Mouse (Mus musculus) heart, postnatal 36 days (tissue): Measurements from ENCODE around the gene Tmem164. TPM values are rescaled to one million over a fixed set of nuclear protein-coding genes. Genes with fewer than 3 reads are reported as not detected.
A peak's percentile ranks its signal among the peaks of the same experiment; 100 is the strongest.

Experiments
- DNase-seq, 2 experiments: peaks; one replicate each; pipeline ENCODE4 v3.0.0; 2021 to 2022
- intact Hi-C: fragments of 180-260 bp; cut with DNase I; formaldehyde crosslinking; loops from one replicate; pipeline ENCODE4 v1.15.1; 2025
- total RNA-seq, 2 experiments: library from RNA; stranded (reverse); gene quantifications; 2 replicates each; pipeline ENCODE4 v1.2.3; 2021

The Tmem164 gene
- total RNA-seq, 2 experiments from 2014 or later = 21.7 to 36.4 TPM

DNA sequence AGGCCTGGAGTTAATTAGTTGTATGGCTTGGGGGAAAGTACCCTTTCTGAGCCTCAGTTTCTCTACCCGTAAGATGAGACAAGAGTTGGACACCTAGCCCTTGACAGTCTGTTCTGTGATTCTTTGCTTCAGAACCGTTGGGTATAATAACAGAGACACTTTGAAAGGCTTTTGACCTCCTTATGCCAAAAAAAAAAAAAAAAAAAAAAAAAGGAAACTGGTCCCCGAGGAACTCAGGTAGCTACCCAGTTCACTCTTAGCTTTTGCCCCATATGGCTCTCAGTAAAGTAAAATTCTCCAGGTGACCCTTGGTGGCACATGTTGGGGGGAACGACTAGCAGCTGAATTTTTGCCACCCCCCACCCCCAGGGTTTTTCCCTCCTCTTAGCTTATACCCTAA lies 3.5 kb downstream of the Tmem164 start:
- intact Hi-C loops = loop anchor here (5.0 to 10.0 kb wide), 5 partner anchors 33 to 1732 kb away; partner anchors contain the start of gene Acsl4
- DNase-seq = no peak

- DNase-seq = no peak
- intact Hi-C loops = loop anchor here (10.0 kb wide), 1 partner anchor 131 kb away; no protein-coding TSS in a partner anchor
Measured at GRCm38 (mm10) chrX:142685676-142686075, 4.5 kb downstream of the Tmem164 start.

GRCm38 (mm10) chrX:142688509-142688908 lies 7.3 kb downstream of the Tmem164 start:
- intact Hi-C loops = loop anchor here (10.0 kb wide), 1 partner anchor 134 kb away; no protein-coding TSS in a partner anchor
- DNase-seq = no peak

DNA sequence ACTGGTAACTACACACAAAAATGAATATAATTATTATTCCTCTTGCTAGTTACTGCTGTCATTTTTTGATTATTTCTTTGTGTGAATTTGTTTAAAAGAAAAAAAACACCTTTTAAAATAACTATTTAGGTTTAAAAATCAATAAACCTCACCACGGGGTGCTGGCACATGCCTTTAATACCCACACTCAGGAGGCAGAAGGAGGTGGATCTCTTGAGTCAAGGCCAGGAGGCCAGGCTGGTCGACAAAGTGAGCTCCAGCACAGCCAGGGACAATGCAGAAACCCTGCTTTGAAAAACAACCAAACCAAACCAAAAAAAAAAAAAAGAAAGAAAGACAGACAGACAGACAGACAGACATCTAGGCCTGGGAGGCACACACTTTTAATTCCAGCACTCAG lies 12.1 kb downstream of the Tmem164 start:
- DNase-seq = no peak
- intact Hi-C loops = no loop called here

DNA sequence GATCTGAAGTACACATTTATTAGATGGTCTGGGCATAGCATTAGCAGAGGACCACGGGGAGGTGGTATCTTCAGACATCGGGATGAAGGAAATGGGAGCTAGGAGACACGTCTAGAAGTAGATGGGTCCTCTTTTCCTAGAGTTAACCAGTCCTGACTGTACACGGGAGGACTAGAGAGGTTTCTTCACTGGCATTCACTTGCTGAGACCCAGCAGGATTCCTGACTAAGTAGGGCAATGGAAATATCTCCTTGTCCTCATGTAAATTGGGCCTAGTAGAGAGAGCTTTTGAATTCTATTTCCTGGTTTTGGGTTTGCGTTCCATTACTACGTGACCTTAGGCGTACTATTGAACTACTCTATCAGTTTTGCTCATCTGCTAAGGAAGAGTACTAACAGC lies 13.1 kb downstream of the Tmem164 start:
- intact Hi-C loops = no loop called here
- no peak for DNase-seq

DNA sequence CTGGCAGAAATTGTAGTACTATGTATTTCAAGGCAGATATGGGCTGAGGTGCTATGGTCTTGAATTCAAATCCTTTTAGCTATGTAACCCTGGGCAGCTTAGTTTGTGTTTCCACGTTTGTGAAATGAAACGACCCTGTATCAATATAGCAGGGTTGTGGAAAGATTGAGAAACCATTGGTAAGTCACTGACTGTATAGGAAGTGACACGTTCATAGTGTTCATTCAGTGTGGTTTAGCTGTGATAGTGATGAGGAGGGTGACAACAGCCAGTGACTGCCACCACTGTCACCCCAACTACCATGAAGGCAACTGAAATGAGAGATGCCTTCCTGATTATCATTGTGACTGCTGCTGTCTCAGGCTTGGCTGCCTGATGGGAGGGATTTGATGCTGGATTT lies 13.7 kb downstream of the Tmem164 start:
- intact Hi-C loops = no loop called here
- no peak for DNase-seq

DNA sequence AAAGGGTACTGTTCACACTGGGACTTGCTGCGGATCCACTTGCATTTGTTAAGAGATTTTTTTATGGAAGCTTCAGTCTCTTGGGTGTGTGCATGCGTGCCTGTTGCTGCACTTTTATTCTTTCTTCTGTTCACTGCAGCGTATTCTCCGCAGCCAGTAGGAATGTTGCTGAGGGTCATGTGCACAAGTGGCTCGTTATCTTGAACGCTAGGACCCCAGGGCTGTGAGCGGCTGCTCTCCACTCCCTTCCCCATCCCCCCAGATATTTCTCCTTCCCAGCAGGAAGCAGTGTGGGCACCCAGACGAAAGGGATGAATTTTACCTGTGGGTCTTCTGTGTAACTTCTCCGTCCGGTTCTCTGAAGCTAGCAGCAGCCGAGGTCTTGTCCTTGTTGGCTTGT lies 15.6 kb downstream of the Tmem164 start:
- intact Hi-C loops = no loop called here
- DNase-seq = no peak

- DNase-seq = no peak
- intact Hi-C loops = no loop called here
Measured at GRCm38 (mm10) chrX:142697545-142698204, 16.5 kb downstream of the Tmem164 start.

- no peak for DNase-seq
- intact Hi-C loops = no loop called here
Measured at GRCm38 (mm10) chrX:142698212-142698611, 17.0 kb downstream of the Tmem164 start.

- intact Hi-C loops = no loop called here
- DNase-seq = no peak
Measured at GRCm38 (mm10) chrX:142702094-142702493, 20.9 kb downstream of the Tmem164 start.

- intact Hi-C loops = no loop called here
Measured at GRCm38 (mm10) chrX:142702566-142702965, 21.4 kb downstream of the Tmem164 start.

DNA sequence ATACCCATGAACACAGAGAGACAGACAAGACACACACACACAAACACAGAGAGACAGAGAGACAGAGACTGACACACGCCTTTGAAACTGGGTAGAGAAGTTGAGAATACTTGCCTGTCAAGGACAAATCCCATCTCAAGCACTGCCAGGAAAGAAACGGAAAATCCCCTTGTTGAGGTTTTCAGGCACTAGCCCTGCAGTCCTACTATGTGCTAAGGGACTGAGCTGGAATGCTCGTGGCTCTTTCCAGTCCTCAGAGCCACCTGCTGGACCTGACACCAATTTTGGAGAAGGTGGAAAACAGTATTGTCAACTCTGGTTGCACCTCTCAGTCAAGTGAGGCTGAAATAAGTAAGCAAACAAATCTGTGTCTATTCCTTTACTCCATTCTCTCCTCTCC lies 22.7 kb downstream of the Tmem164 start:
- intact Hi-C loops = no loop called here
- no peak for DNase-seq

More at GRCm38 (mm10) chrX:142702566-142702965, 21.4 kb downstream of the Tmem164 start:
- peak; percentile 16 to 24 for DNase-seq

GRCm38 (mm10) chrX:142708257-142708656 lies 27.1 kb downstream of the Tmem164 start:
- intact Hi-C loops = no loop called here
- DNase-seq = no peak

- intact Hi-C loops = loop anchor here (5.0 kb wide), 1 partner anchor 34 kb away; the partner anchor contains the start of gene Tmem164
Measured at GRCm38 (mm10) chrX:142716014-142716413, 34.8 kb downstream of the Tmem164 start.

DNA sequence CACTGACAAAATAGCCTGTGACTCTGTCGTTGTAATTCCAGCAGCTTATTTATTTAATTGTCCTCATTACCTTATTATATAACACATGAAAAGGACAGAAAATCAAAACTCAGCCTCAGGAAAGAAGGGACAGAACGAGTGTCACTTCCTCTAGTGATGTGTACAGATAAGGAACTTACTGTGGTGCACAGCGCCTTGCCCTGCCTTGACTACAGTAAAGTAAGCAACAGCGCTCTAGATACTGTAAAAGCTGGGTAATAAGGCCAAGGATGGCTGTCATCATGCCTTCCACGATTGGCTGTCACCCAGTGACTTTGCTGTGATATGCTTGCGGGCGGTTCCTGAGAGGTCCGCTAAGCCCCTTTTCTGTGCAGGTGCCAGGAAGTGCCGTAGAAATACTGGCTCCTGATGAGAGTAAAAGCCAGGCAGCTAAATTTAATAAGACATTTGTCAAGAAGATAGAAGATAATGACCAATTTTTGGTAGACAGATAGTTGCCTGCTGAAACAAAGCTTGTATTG lies 36.8 kb downstream of the Tmem164 start:
- no peak for DNase-seq
- intact Hi-C loops = loop anchor here (5.0 kb wide), 1 partner anchor 36 kb away; the partner anchor contains the start of gene Tmem164

More at GRCm38 (mm10) chrX:142716014-142716413, 34.8 kb downstream of the Tmem164 start:
- DNase-seq = no peak

GRCm38 (mm10) chrX:142718759-142719158 lies 37.6 kb downstream of the Tmem164 start:
- intact Hi-C loops = loop anchor here (5.0 kb wide), 1 partner anchor 36 kb away; the partner anchor contains the start of gene Tmem164
- DNase-seq = no peak

DNA sequence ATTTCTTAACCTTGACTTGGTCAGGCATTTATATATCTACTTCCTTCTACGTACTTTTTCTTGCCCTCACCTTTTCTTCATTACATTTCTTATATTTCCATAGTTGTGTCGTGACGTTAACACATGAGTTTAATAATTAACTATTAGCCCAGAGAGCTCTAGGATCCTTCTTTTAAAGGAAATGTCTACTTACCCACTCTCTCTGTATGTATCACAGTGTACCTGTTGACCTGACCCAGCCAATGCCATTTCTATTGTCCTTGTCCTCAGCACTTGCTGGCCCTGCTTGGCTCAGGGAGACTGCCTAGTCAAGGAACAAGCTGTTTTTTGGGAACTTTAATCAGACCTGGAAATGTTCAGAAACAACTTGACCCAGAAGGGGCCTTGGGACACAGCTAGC lies 40.7 kb downstream of the Tmem164 start:
- DNase-seq = no peak
- intact Hi-C loops = no loop called here

DNA sequence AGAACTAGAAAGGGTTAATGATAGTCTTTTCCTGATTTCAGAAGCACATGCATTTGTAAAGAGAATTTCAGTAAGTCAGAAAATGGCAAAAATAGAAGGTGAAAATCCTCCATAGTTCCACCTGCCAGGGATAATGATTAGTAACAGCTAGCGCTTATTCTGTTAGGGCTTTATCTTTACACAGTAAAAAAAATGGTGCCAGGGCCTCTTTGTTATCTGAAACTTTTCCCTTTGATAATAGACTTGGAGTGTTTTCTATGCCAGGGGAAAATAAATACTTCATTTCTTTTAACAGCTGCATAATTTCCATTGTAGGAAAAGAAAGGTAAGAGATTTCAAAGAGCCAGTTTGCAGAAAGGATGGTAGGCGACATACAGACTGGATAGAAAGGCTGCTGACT lies 43.0 kb downstream of the Tmem164 start:
- DNase-seq = no peak

DNA sequence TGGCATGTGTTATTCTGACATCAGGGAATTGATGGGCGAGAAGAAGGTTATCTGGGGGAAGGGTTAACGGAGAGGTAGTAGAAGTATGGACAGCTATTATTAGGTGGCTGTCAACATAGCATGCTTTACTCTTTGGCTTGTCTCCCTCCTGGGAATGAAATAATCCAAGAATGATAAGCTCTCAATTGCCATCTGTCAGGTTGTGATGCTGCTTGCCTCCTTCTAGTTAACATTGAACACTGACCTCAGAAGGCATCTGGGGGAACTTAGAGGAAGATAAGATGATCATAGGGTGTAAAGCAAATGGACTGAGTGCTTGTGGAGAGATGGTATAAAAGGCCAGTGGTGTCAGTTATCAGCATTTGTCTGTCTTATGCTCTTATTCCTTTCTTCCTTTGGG lies 44.4 kb downstream of the Tmem164 start:
- DNase-seq = no peak
- intact Hi-C loops = no loop called here

More for the DNA sequence above, 43.0 kb downstream of the Tmem164 start:
- intact Hi-C loops = no loop called here

GRCm38 (mm10) chrX:142726311-142726710 lies 45.1 kb downstream of the Tmem164 start:
- no peak for DNase-seq
- intact Hi-C loops = no loop called here

DNA sequence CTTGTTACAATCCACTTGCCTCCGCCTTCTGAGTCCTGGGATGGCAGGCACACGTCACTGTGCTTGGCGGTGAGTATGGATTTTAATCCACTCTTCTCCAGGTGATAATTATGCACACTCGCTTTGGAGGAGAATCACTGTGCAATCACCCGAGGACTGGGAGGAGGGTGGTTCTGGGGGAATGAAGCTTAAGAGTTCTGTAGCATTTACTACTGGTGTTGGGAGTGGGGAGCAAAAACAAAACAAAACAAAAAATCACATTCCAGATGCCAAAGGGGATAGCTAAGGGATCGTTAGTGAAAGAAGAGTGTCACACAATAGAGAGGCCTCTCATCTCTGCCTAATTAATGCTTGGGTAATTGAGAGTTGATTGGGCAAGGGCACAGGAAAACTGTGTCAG lies 46.6 kb downstream of the Tmem164 start:
- no peak for DNase-seq
- intact Hi-C loops = no loop called here

DNA sequence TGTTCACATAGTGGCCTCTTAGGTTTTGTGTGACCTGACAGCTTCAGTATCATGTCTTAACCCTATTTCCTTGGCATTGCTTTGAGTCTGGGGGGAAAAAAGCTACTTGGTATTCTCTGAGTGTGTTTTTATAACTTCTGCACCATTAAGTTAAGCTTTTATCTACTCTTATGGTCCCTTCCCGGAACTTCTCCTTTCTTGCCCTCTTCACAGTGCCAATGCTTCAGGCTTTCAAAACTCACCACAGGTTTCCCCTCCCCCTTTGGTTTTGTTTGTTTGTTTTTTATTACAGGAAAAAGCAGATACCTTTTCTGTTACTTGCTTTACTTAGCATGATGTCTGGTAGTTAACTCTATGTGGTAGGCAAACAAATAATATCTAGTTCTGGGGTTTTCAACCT lies 47.8 kb downstream of the Tmem164 start:
- intact Hi-C loops = no loop called here
- DNase-seq = no peak
